Mouse (Mus musculus): ENCODE data around the gene Acsbg2. TPM values are rescaled to one million over a fixed set of nuclear protein-coding genes. Genes with fewer than 3 reads are reported as not detected.

The Acsbg2 gene
- polyA plus RNA-seq, 1 experiment from 2014 or later: not detected

GRCm38 (mm10) chr17:56906166-56906565 is 31.9 kb upstream of the Acsbg2 start:
- H3K4me3 ChIP-seq (ENCODE audit: low read depth, low read length): no peak overlapping the region
- no peak overlapping the region for H3K4me2 ChIP-seq (ENCODE audit: low read depth, low read length)
- H3K27ac ChIP-seq (replicated peaks; ENCODE audit: low read depth, low read length): no peak overlapping the region
- no peak overlapping the region for H3K9ac ChIP-seq (replicated peaks; ENCODE audit: low read length)
- H3K27me3 ChIP-seq (ENCODE audit: control insufficient read depth, insufficient read depth, low read length): no peaks in the 10 kb centered on the region
- ATAC-seq (replicated peaks; ENCODE audit: insufficient number of reproducible peaks, low FRiP score, low TSS enrichment, low read depth): no peak
- 90% methylated on average over 3 of the region's 3 CpGs for WGBS
- no peak for DNase-seq (ENCODE audit: low spot score)
- H3K9me3 ChIP-seq (replicated peaks; ENCODE audit: control insufficient read depth, low read length): no peaks in the 10 kb centered on the region
- peaks cover 5% of the 10 kb centered on the region for H3K36me3 ChIP-seq (replicated peaks; ENCODE audit: control insufficient read depth, insufficient read depth, low read depth, low read length)
- no peaks in the 10 kb centered on the region for H3K4me1 ChIP-seq (ENCODE audit: control insufficient read depth, insufficient read depth, low read length)

GRCm38 (mm10) chr17:56902698-56903097 is 28.5 kb upstream of the Acsbg2 start:
- H3K36me3 ChIP-seq (replicated peaks; ENCODE audit: control insufficient read depth, insufficient read depth, low read depth, low read length): peaks cover 11% of the 10 kb centered on the region
- no peak for ATAC-seq (replicated peaks; ENCODE audit: insufficient number of reproducible peaks, low FRiP score, low TSS enrichment, low read depth)
- H3K27ac ChIP-seq (replicated peaks; ENCODE audit: low read depth, low read length): no peak overlapping the region
- no peaks in the 10 kb centered on the region for H3K4me1 ChIP-seq (ENCODE audit: control insufficient read depth, insufficient read depth, low read length)
- H3K27me3 ChIP-seq (ENCODE audit: control insufficient read depth, insufficient read depth, low read length): no peaks in the 10 kb centered on the region
- no peak overlapping the region for H3K4me3 ChIP-seq (ENCODE audit: low read depth, low read length)
- WGBS: 86% methylated on average over 5 of the region's 5 CpGs
- no peak overlapping the region for H3K4me2 ChIP-seq (ENCODE audit: low read depth, low read length)
- H3K9ac ChIP-seq (replicated peaks; ENCODE audit: low read length): no peak overlapping the region
- no peaks in the 10 kb centered on the region for H3K9me3 ChIP-seq (replicated peaks; ENCODE audit: control insufficient read depth, low read length)
- DNase-seq (ENCODE audit: low spot score): no peak

- Histone ChIP-seq H3K27me3 (ENCODE audit: control insufficient read depth, insufficient read depth, low read length) (no peaks in the 10 kb centered on the region), H3K9me3 (replicated peaks; ENCODE audit: control insufficient read depth, low read length) (no peaks in the 10 kb centered on the region), H3K4me1 (ENCODE audit: control insufficient read depth, insufficient read depth, low read length) (no peaks in the 10 kb centered on the region), H3K9ac (replicated peaks; ENCODE audit: low read length) (no peak overlapping the region), H3K4me2 (ENCODE audit: low read depth, low read length) (no peak overlapping the region), H3K4me3 (ENCODE audit: low read depth, low read length) (no peak overlapping the region), H3K36me3 (replicated peaks; ENCODE audit: control insufficient read depth, insufficient read depth, low read depth, low read length) (peaks cover 34% of the 10 kb centered on the region), H3K27ac (replicated peaks; ENCODE audit: low read depth, low read length) (no peak overlapping the region)
- ATAC-seq (replicated peaks; ENCODE audit: insufficient number of reproducible peaks, low FRiP score, low TSS enrichment, low read depth) (peak; percentile 19; the same call in 1 of the 2 replicates), DNase-seq (ENCODE audit: low spot score) (peak; percentile 75)
- 76% methylated on average over 7 of the region's 7 CpGs for WGBS
Observed at GRCm38 (mm10) chr17:56897630-56898195, 23.5 kb upstream of the Acsbg2 start.

GRCm38 (mm10) chr17:56896513-56897129 is 22.4 kb upstream of the Acsbg2 start:
- ATAC-seq (replicated peaks; ENCODE audit: insufficient number of reproducible peaks, low FRiP score, low TSS enrichment, low read depth) (no peak), DNase-seq (ENCODE audit: low spot score) (no peak)
- H3K27me3 ChIP-seq (ENCODE audit: control insufficient read depth, insufficient read depth, low read length): no peaks in the 10 kb centered on the region
- H3K27ac ChIP-seq (replicated peaks; ENCODE audit: low read depth, low read length): no peak overlapping the region
- no peaks in the 10 kb centered on the region for H3K9me3 ChIP-seq (replicated peaks; ENCODE audit: control insufficient read depth, low read length)
- H3K4me3 ChIP-seq (ENCODE audit: low read depth, low read length): no peak overlapping the region
- no peak overlapping the region for H3K9ac ChIP-seq (replicated peaks; ENCODE audit: low read length)
- 93% methylated on average over 6 of the region's 6 CpGs for WGBS
- H3K36me3 ChIP-seq (replicated peaks; ENCODE audit: control insufficient read depth, insufficient read depth, low read depth, low read length): peaks cover 32% of the 10 kb centered on the region
- no peak overlapping the region for H3K4me2 ChIP-seq (ENCODE audit: low read depth, low read length)
- no peaks in the 10 kb centered on the region for H3K4me1 ChIP-seq (ENCODE audit: control insufficient read depth, insufficient read depth, low read length)

- no peak for ATAC-seq (replicated peaks; ENCODE audit: insufficient number of reproducible peaks, low FRiP score, low TSS enrichment, low read depth)
- 92% methylated on average over 9 of the region's 9 CpGs for WGBS
- Histone ChIP-seq H3K4me3 (ENCODE audit: low read depth, low read length) (no peak overlapping the region), H3K27ac (replicated peaks; ENCODE audit: low read depth, low read length) (no peak overlapping the region), H3K9me3 (replicated peaks; ENCODE audit: control insufficient read depth, low read length) (no peaks in the 10 kb centered on the region), H3K27me3 (ENCODE audit: control insufficient read depth, insufficient read depth, low read length) (no peaks in the 10 kb centered on the region), H3K9ac (replicated peaks; ENCODE audit: low read length) (no peak overlapping the region), H3K4me2 (ENCODE audit: low read depth, low read length) (no peak overlapping the region), H3K4me1 (ENCODE audit: control insufficient read depth, insufficient read depth, low read length) (no peaks in the 10 kb centered on the region), H3K36me3 (replicated peaks; ENCODE audit: control insufficient read depth, insufficient read depth, low read depth, low read length) (peaks cover 26% of the 10 kb centered on the region)
- DNase-seq (ENCODE audit: low spot score): no peak
Observed at GRCm38 (mm10) chr17:56895368-56895918, 21.2 kb upstream of the Acsbg2 start.

GRCm38 (mm10) chr17:56890018-56890417 is 15.8 kb upstream of the Acsbg2 start:
- no peak overlapping the region for H3K27ac ChIP-seq (replicated peaks; ENCODE audit: low read depth, low read length)
- H3K4me1 ChIP-seq (ENCODE audit: control insufficient read depth, insufficient read depth, low read length): no peaks in the 10 kb centered on the region
- H3K9me3 ChIP-seq (replicated peaks; ENCODE audit: control insufficient read depth, low read length): no peaks in the 10 kb centered on the region
- WGBS: 91% methylated on average over 2 of the region's 2 CpGs
- H3K4me3 ChIP-seq (ENCODE audit: low read depth, low read length): no peak overlapping the region
- no peak overlapping the region for H3K4me2 ChIP-seq (ENCODE audit: low read depth, low read length)
- H3K9ac ChIP-seq (replicated peaks; ENCODE audit: low read length): no peak overlapping the region
- DNase-seq (ENCODE audit: low spot score): no peak
- H3K27me3 ChIP-seq (ENCODE audit: control insufficient read depth, insufficient read depth, low read length): no peaks in the 10 kb centered on the region
- H3K36me3 ChIP-seq (replicated peaks; ENCODE audit: control insufficient read depth, insufficient read depth, low read depth, low read length): peaks cover 19% of the 10 kb centered on the region
- ATAC-seq (replicated peaks; ENCODE audit: insufficient number of reproducible peaks, low FRiP score, low TSS enrichment, low read depth): no peak

GRCm38 (mm10) chr17:56888050-56888449 is 13.8 kb upstream of the Acsbg2 start:
- H3K36me3 ChIP-seq (replicated peaks; ENCODE audit: control insufficient read depth, insufficient read depth, low read depth, low read length): peaks cover 6% of the 10 kb centered on the region
- 94% methylated on average over 2 of the region's 3 CpGs for WGBS
- ATAC-seq (replicated peaks; ENCODE audit: insufficient number of reproducible peaks, low FRiP score, low TSS enrichment, low read depth): no peak

GRCm38 (mm10) chr17:56884809-56885208 is 10.6 kb upstream of the Acsbg2 start:
- WGBS: 93% methylated on average over 17 of the region's 17 CpGs
- Histone ChIP-seq H3K9ac (replicated peaks; ENCODE audit: low read length) (no peak overlapping the region), H3K4me3 (ENCODE audit: low read depth, low read length) (no peak overlapping the region), H3K4me2 (ENCODE audit: low read depth, low read length) (no peak overlapping the region), H3K27me3 (ENCODE audit: control insufficient read depth, insufficient read depth, low read length) (no peaks in the 10 kb centered on the region), H3K9me3 (replicated peaks; ENCODE audit: control insufficient read depth, low read length) (no peaks in the 10 kb centered on the region), H3K36me3 (replicated peaks; ENCODE audit: control insufficient read depth, insufficient read depth, low read depth, low read length) (no peaks in the 10 kb centered on the region), H3K4me1 (ENCODE audit: control insufficient read depth, insufficient read depth, low read length) (no peaks in the 10 kb centered on the region), H3K27ac (replicated peaks; ENCODE audit: low read depth, low read length) (no peak overlapping the region)
- DNase-seq (ENCODE audit: low spot score) (no peak), ATAC-seq (replicated peaks; ENCODE audit: insufficient number of reproducible peaks, low FRiP score, low TSS enrichment, low read depth) (no peak)

More at GRCm38 (mm10) chr17:56888050-56888449, 13.8 kb upstream of the Acsbg2 start:
- Histone ChIP-seq H3K9me3 (replicated peaks; ENCODE audit: control insufficient read depth, low read length) (no peaks in the 10 kb centered on the region), H3K4me3 (ENCODE audit: low read depth, low read length) (no peak overlapping the region), H3K4me1 (ENCODE audit: control insufficient read depth, insufficient read depth, low read length) (no peaks in the 10 kb centered on the region), H3K27ac (replicated peaks; ENCODE audit: low read depth, low read length) (no peak overlapping the region), H3K4me2 (ENCODE audit: low read depth, low read length) (no peak overlapping the region), H3K9ac (replicated peaks; ENCODE audit: low read length) (no peak overlapping the region), H3K27me3 (ENCODE audit: control insufficient read depth, insufficient read depth, low read length) (no peaks in the 10 kb centered on the region)
- no peak for DNase-seq (ENCODE audit: low spot score)
